Mouse (Mus musculus) right cerebral cortex, adult 18-20 months (tissue): ENCODE results near the gene Pnpla3.

Experiments
- DNase-seq: peaks from one replicate; pipeline ENCODE4 v3.0.0; 2022; ENCODE audit warnings: mixed read lengths

Gene Pnpla3

GRCm38 (mm10) chr15:84178733-84179132 is 11.1 kb downstream of the Pnpla3 start:
- DNase-seq, result peak; percentile 37

- no peak for DNase-seq
Observed at GRCm38 (mm10) chr15:84182000-84182399, 14.4 kb downstream of the Pnpla3 start.

- no peak for DNase-seq
Observed at GRCm38 (mm10) chr15:84183967-84184366, 16.3 kb downstream of the Pnpla3 start.

- no peak for DNase-seq
Observed at GRCm38 (mm10) chr15:84186196-84186595, 18.6 kb downstream of the Pnpla3 start.

GRCm38 (mm10) chr15:84188887-84189530 is 21.4 kb downstream of the Pnpla3 start:
- no peak for DNase-seq

GRCm38 (mm10) chr15:84189881-84190280 is 22.2 kb downstream of the Pnpla3 start:
- no peak for DNase-seq

- DNase-seq, result no peak
Observed at GRCm38 (mm10) chr15:84191724-84192057, 24.1 kb downstream of the Pnpla3 start.

GRCm38 (mm10) chr15:84192058-84192791 is 24.6 kb downstream of the Pnpla3 start, which contains the start of gene Samm50:
Samm50 (plus strand) TSS chr15:84192241.
- DNase-seq, result peak; percentile 94

GRCm38 (mm10) chr15:84196486-84197165 is 29.0 kb downstream of the Pnpla3 start:
- DNase-seq, result no peak

GRCm38 (mm10) chr15:84207327-84207726 is 39.7 kb downstream of the Pnpla3 start:
- DNase-seq, result no peak

- DNase-seq, result no peak
Observed at GRCm38 (mm10) chr15:84209517-84210412, 42.1 kb downstream of the Pnpla3 start.

- peak; percentile 47 for DNase-seq
Observed at GRCm38 (mm10) chr15:84210461-84210860, 42.8 kb downstream of the Pnpla3 start.

GRCm38 (mm10) chr15:84210941-84211340 is 43.3 kb downstream of the Pnpla3 start:
- DNase-seq, result no peak

- DNase-seq, result no peak
Observed at GRCm38 (mm10) chr15:84211564-84211963, 43.9 kb downstream of the Pnpla3 start.

- DNase-seq, result peak; percentile 78
Observed at GRCm38 (mm10) chr15:84212031-84212755, 44.6 kb downstream of the Pnpla3 start.

- DNase-seq, result no peak
Observed at GRCm38 (mm10) chr15:84212756-84213105, 45.1 kb downstream of the Pnpla3 start.

- DNase-seq, result no peak
Observed at GRCm38 (mm10) chr15:84213162-84213739, 45.6 kb downstream of the Pnpla3 start.

- no peak for DNase-seq
Observed at GRCm38 (mm10) chr15:84214476-84214875, 46.8 kb downstream of the Pnpla3 start.

- no peak for DNase-seq
Observed at GRCm38 (mm10) chr15:84215273-84215672, 47.6 kb downstream of the Pnpla3 start.

- no peak for DNase-seq
Observed at GRCm38 (mm10) chr15:84216026-84216425, 48.4 kb downstream of the Pnpla3 start.

GRCm38 (mm10) chr15:84216461-84217084 is 48.9 kb downstream of the Pnpla3 start:
- DNase-seq, result no peak
